Mouse (Mus musculus): ENCODE results near the gene Gm49352.

DNA sequence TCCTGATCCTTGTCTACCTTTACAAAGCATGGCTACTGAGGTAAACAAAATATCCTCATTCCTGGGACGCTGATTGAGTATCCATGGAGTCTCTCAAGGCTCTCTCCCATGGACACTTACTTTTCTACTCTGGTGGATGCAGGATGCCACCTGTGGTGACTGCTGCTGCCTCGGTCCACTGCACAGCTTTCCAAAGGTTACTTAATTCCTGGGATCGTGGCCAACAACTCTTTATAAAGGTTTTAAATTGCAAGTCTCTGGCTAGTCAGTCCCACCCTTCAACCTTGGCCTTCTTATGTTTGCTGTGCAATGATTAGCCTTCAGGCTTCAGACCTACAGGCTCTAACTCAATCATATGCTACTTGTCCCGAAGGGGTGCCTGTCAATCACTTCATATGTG is 26.3 kb downstream of the Gm49352 start, which contains the start of gene Ctsm:
- no peak for TF ChIP-seq POLR2A (IDR thresholded peaks at IDR 0.05; ENCODE audit: low read depth, low read length)
- no peak for TF ChIP-seq CTCF (IDR thresholded peaks at IDR 0.05; ENCODE audit: borderline replicate concordance, insufficient read depth, low read length)
